Mouse (Mus musculus) G1E (cell line): Measurements from ENCODE around the gene Krt5. TPM values are rescaled to one million over a fixed set of nuclear protein-coding genes. Genes with fewer than 3 reads are reported as not detected.

Source experiments
- ATAC-seq: 2 replicates; pipeline ENCODE4 v1.8.0; 2016; ENCODE audit warnings: mild to moderate bottlenecking; ENCODE audit not compliant: insufficient number of reproducible peaks, poor library complexity, low FRiP score, severe bottlenecking; ENCODE audit errors: extremely low read depth
- DNase-seq: peaks from one replicate; pipeline ENCODE4 v3.0.0; 2012; ENCODE audit warnings: low spot score
- H3K27me3 ChIP-seq: 2 replicates; pipeline ENCODE4 v1.6.1; 2012; ENCODE audit warnings: mild to moderate bottlenecking, low read length, inconsistent platforms; ENCODE audit not compliant: insufficient read depth
- H3K36me3 ChIP-seq: replicated peaks from 2 replicates; pipeline ENCODE3; 2012; ENCODE audit warnings: mild to moderate bottlenecking, inconsistent platforms
- H3K4me1 ChIP-seq: 2 replicates; pipeline ENCODE4 v1.6.1; 2012; ENCODE audit warnings: low read depth, low read length, inconsistent platforms, mixed read lengths; ENCODE audit not compliant: insufficient read depth
- H3K4me3 ChIP-seq: 2 replicates; pipeline ENCODE4 v1.5.1; 2012; ENCODE audit warnings: low read depth, mild to moderate bottlenecking, inconsistent platforms, low read length, moderate library complexity, mixed read lengths
- H3K9me3 ChIP-seq: replicated peaks from 2 replicates; pipeline ENCODE4 v1.6.1; 2012; ENCODE audit warnings: inconsistent platforms
- CTCF ChIP-seq: IDR thresholded peaks from 2 replicates; pipeline ENCODE4 v1.5.1; 2012; ENCODE audit warnings: low read depth, low read length, inconsistent platforms, mixed read lengths
- GATA1 ChIP-seq: IDR thresholded peaks from 2 replicates; pipeline ENCODE4 v1.6.1; 2012; ENCODE audit warnings: borderline replicate concordance, low read length, inconsistent platforms, mixed read lengths
- GATA2 ChIP-seq: IDR thresholded peaks from 2 replicates; pipeline ENCODE4 v1.6.1; 2012; ENCODE audit warnings: low read depth, low read length, inconsistent platforms, borderline replicate concordance
- POLR2AphosphoS5 ChIP-seq: IDR thresholded peaks from 2 replicates; pipeline ENCODE4 v1.6.1; 2012; ENCODE audit warnings: low read depth, low read length, inconsistent platforms; ENCODE audit not compliant: insufficient replicate concordance
- TAL1 ChIP-seq: conservative IDR thresholded peaks from 2 replicates; pipeline ENCODE4 v1.6.1; 2012; ENCODE audit warnings: low read depth, low read length, inconsistent platforms, mixed read lengths
- polyA plus RNA-seq: library from polyadenylated mRNA; stranded (reverse); fragments of >175 nt; gene quantifications from 2 replicates; pipeline ENCODE4 v1.2.3, GENCODE M21; 2012
- total RNA-seq, 2 experiments: library from RNA; stranded (forward) in 1 of 2; stranded (reverse) in 1 of 2; fragments of 200-1000 nt in 1 of 2; fragments of >200 nt in 1 of 2; fragmentation: Nextera tagmentation in 1 of 2; gene quantifications; 2 replicates each; pipeline ENCODE4 v1.2.3; 2014 to 2017

Gene Krt5
- total and polyA plus RNA-seq, 3 experiments: not detected

DNA sequence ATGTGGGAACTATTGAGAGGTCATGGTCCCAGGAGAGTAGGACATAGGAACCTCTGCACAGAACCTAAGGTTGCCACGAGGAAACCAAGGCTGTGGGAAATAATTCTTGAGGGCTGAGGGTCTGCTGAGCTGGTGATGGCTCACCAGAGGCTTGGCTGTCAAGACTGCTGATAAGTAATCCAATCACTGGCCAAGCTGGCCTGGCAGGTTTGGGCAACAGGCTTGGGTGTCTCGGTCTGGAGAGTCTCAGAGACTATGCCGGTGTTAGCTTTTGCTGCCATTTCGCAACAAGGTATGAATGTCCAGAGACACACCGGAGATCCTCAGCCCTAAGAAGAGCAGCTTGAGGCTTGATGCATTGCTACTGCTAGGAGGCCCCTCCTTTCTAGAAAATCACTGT, 1.7 kb upstream of the Krt5 start:
- ATAC-seq (no peak), DNase-seq (no peak)
- Histone ChIP-seq H3K27me3 (no peaks in the 10 kb centered on the region), H3K4me1 (no peaks in the 10 kb centered on the region), H3K4me3 (no peak overlapping the region), H3K36me3 (no peaks in the 10 kb centered on the region), H3K9me3 (peaks cover 51% of the 10 kb centered on the region)
- no peak for TF ChIP-seq CTCF
- TF ChIP-seq TAL1: no peak
- no peak for TF ChIP-seq GATA1

DNA sequence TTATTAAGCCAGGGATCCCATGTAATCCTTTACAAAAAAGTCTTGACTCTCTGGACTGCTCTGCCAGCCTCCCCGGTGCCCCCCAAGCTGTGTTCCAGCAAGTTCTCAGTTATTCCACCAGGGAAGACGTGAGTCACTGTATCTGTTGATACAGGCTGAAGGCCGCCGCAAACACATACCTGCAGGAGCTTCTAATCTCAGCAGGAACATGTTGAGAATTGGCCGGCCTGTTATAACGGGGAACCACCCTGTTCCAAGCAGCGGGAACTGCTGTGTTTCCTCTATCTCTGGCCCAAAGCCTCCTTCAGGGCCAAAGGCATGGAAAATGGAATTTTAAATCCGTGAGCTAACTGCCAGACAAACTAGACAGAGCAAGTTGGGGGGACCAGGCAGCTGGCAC, 1.0 kb upstream of the Krt5 start:
- ATAC-seq (no peak), DNase-seq (no peak)
- H3K27me3 ChIP-seq: no peaks in the 10 kb centered on the region
- H3K9me3 ChIP-seq: peaks cover 56% of the 10 kb centered on the region
- H3K36me3 ChIP-seq: no peaks in the 10 kb centered on the region
- H3K4me3 ChIP-seq: no peak overlapping the region
- H3K4me1 ChIP-seq: no peaks in the 10 kb centered on the region
- no peak for TF ChIP-seq POLR2AphosphoS5
- TF ChIP-seq GATA1: no peak
- TF ChIP-seq GATA2: no peak

DNA sequence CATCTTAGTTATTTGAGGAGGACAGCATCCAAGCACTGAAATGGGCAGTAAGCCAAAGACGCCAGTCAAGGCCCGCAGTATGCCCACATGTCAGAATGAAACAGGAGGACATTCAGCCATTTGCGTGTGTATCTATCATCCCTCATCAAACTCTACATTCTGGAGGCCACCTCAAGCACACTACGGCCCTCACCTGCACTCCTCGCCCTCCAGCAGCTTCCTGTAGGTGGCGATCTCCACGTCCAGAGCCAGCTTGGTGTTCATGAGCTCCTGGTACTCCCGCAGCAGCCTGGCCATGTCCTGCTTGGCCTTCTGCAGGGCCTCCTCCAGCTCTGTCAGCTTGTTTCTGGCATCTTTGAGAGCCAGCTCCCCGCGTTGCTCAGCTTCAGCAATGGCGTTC, 4.0 kb downstream of the Krt5 start:
- no peaks in the 10 kb centered on the region for H3K27me3 ChIP-seq
- no peaks in the 10 kb centered on the region for H3K36me3 ChIP-seq
- H3K9me3 ChIP-seq: peaks cover 63% of the 10 kb centered on the region
- ATAC-seq (no peak), DNase-seq (no peak)
- no peaks in the 10 kb centered on the region for H3K4me1 ChIP-seq
- no peak overlapping the region for H3K4me3 ChIP-seq
- TF ChIP-seq GATA1 (no peak), TAL1 (no peak), CTCF (no peak), POLR2AphosphoS5 (no peak), GATA2 (no peak)

DNA sequence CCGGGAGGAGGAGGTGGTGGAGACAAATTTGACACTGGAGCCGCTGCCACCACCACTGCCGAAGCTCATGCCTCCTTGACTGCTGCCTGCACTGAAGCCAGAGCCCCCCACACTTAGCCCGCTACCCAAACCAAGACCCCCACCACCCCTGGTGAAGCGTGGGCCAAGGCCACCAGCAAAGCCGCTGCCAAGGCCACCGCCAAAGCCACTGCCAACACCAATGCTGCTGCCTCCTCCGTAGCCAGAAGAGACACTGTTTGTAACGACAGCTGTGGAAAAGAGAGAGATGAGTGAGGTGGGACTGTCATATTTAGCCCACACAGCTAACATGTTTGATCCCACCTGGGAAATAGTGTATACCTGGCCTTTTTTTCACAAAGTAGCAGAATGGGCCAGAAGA, 5.2 kb downstream of the Krt5 start:
- no peaks in the 10 kb centered on the region for H3K27me3 ChIP-seq
- TF ChIP-seq CTCF (no peak), GATA2 (no peak), GATA1 (no peak), TAL1 (no peak)
- ATAC-seq (no peak), DNase-seq (no peak)
- no peak overlapping the region for H3K4me3 ChIP-seq
- no peaks in the 10 kb centered on the region for H3K36me3 ChIP-seq
- H3K9me3 ChIP-seq: peaks cover 56% of the 10 kb centered on the region
- H3K4me1 ChIP-seq: no peaks in the 10 kb centered on the region

DNA sequence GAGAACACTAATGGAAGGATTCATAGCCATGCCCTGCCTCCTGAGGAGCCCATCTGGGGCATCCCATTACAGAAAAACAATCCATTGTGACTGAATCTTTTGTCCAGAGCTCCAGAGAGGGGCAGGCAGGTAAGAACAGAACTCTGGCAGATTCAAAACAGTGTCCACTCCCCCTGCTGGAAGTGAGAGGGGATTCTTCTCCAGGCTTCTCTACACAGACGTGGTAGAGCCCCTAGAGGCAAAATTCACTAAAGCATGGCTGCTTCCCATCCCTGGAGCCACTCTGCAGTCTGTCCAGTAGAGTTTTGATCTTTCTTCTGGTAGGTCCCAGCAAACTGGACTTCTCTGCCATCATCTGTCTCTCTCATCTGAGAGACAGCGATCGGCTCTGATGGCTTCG, 8.6 kb downstream of the Krt5 start:
- Histone ChIP-seq H3K36me3 (no peaks in the 10 kb centered on the region), H3K9me3 (peaks cover 32% of the 10 kb centered on the region), H3K4me3 (no peak overlapping the region), H3K27me3 (no peaks in the 10 kb centered on the region), H3K4me1 (no peaks in the 10 kb centered on the region)
- no peak for DNase-seq
- no peak for ATAC-seq
- TF ChIP-seq GATA2 (no peak), POLR2AphosphoS5 (no peak), GATA1 (no peak)

DNA sequence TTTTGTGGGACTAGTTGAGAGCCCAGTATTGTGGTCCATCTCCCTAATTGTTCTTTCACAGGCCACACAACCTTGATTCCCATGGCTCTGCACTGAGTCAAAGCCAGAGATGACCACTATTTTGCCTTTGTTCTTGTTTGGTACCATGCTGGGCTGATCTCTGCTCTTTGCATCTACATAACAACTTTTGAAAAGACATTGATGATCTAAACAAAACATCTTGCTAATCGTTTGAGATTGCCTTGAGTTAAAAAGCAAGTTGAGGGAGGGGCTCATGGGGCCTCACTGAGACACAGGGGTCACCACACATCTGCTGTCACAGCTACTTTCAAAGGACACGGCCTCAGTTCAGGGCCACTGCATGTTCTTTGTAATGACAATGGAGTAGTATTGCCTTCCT, 10.3 kb downstream of the Krt5 start:
- Histone ChIP-seq H3K4me1 (no peaks in the 10 kb centered on the region), H3K9me3 (peaks cover 25% of the 10 kb centered on the region), H3K36me3 (no peaks in the 10 kb centered on the region), H3K4me3 (no peak overlapping the region), H3K27me3 (no peaks in the 10 kb centered on the region)
- ATAC-seq (no peak), DNase-seq (no peak)
- TF ChIP-seq TAL1: no peak
- TF ChIP-seq GATA1: no peak
- no peak for TF ChIP-seq GATA2
- TF ChIP-seq POLR2AphosphoS5: no peak
- TF ChIP-seq CTCF: no peak

DNA sequence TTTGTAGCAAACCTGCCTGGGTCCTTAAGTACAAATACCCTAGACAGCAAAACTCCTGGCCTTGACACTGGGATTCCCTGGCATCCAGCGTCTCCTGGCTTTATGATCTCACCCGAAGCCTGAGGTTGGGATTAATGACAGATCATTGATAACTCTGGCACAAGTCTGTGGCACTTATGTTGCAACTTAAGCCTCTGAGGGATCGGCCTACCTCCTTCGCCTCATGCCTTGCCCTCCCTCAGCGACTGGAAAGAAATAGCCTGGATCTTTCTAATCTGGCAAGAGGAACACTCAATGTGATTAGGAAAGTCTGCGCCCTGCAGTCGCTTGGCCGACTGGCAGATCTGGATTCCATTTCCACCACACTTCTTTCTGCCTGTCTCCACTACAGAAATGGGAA, 12.8 kb downstream of the Krt5 start:
- ATAC-seq: no peak
- no peaks in the 10 kb centered on the region for H3K4me1 ChIP-seq
- H3K27me3 ChIP-seq: no peaks in the 10 kb centered on the region
- DNase-seq: no peak
- TF ChIP-seq CTCF (no peak), GATA2 (no peak)
- no peak overlapping the region for H3K4me3 ChIP-seq
- H3K9me3 ChIP-seq: peaks cover 30% of the 10 kb centered on the region
- H3K36me3 ChIP-seq: no peaks in the 10 kb centered on the region

DNA sequence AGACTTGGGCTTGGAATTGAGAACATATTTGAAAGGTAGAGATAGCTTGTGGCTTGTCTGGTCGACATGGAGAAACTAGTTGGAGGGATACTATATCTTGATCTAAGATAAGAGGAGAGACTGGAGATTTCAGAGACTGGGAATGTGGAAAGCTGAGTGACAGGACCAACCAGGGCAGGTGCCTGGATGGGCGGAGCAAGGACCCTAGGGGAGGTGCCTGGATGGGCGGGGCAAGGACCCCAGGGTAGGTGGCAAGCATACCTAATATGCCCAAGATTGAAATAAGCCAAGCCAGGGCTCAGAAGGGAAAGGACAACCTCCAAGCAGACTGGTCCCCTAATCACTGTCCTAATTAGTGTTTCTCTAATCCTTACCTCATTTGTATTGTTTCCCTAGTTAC, 13.5 kb downstream of the Krt5 start:
- Histone ChIP-seq H3K4me1 (no peaks in the 10 kb centered on the region), H3K36me3 (no peaks in the 10 kb centered on the region), H3K4me3 (no peak overlapping the region), H3K27me3 (no peaks in the 10 kb centered on the region), H3K9me3 (peaks cover 29% of the 10 kb centered on the region)
- ATAC-seq: no peak
- TF ChIP-seq GATA1: no peak
- no peak for TF ChIP-seq POLR2AphosphoS5
- no peak for TF ChIP-seq CTCF
- no peak for TF ChIP-seq TAL1
- no peak for TF ChIP-seq GATA2
- DNase-seq: no peak
